Mouse (Mus musculus): ENCODE results near the gene Ttl.

Gene Ttl

DNA sequence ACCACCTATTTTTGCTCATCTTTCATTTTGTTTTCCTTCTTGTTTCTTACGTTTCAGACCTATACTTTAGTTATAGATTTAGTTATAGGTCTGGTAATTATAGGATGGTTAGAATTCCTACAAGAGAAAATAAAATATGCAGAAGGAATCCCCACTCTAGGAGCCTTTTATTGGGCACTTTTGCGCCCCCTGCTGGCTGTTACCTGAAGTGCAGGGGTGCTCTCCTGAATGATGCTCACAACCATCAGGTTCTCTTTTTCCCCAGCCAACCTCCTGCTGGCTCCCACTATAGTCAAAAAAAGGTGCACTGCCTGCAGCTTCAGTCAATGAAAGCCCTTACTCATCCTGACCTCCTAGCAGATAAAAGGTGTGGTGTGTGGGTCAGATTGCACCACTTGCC, 19.2 kb downstream of the Ttl start:
- peak; percentile 70 for DNase-seq (ENCODE audit: low read depth, low spot score)

DNA sequence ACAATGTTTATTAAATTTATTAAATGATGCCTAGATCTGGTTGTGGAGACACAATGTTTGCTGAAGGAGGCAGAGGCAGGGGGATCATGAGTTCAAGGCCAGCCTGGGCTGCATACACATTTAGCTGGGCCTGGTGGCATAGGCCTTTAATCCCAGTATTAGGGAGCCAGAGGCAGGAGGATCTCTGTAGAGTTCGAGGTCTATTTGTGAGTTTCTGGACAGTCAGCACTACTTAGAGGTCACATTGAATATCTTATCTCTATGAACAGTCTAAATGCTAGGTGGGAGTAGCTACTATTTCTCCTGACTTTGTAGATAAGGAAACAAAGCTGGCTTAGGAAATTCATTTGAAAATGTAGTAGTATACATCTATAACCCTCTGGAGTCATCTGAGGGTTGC, 21.8 kb downstream of the Ttl start:
- DNase-seq (ENCODE audit: low read depth, low spot score): no peak

DNA sequence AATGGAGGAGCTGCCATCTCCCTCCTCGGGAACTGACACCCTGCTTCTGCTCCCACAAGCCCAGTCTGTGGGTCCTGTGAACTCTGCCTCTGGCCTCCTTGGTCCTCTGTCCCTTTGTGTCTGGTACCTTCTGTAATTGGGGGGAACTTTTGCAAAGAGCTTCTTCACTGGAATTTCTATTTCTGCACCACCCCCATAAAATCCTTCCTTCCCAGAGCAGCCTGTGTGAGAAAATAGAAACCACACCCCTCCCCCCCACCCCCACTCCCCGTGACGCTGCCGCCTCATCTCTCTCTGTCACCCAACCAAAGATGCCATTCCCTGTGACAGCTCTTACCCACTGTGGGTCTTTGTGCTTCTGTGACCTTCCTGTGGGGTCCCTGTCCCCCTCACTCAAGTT, 24.6 kb downstream of the Ttl start:
- DNase-seq (ENCODE audit: low read depth, low spot score): no peak

DNA sequence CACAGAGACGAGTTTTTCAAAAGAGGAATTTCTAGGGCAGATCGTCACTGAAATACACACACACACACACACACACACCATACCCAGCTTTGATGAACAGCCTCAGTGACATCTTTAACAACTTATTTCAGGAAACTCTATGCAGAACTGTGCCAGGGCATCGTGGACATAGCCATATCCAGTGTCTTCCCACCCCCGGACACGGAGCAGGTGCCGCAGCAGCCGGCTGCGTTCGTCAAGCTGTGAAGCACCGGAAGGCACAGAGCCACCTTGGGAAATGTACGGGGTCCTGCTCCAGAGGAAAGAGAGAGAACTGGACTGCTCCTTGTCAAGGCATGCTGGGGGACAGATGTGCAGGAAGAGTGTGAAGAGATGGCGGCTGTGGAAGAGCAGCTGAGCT, 27.1 kb downstream of the Ttl start:
- DNase-seq (ENCODE audit: low read depth, low spot score): no peak

DNA sequence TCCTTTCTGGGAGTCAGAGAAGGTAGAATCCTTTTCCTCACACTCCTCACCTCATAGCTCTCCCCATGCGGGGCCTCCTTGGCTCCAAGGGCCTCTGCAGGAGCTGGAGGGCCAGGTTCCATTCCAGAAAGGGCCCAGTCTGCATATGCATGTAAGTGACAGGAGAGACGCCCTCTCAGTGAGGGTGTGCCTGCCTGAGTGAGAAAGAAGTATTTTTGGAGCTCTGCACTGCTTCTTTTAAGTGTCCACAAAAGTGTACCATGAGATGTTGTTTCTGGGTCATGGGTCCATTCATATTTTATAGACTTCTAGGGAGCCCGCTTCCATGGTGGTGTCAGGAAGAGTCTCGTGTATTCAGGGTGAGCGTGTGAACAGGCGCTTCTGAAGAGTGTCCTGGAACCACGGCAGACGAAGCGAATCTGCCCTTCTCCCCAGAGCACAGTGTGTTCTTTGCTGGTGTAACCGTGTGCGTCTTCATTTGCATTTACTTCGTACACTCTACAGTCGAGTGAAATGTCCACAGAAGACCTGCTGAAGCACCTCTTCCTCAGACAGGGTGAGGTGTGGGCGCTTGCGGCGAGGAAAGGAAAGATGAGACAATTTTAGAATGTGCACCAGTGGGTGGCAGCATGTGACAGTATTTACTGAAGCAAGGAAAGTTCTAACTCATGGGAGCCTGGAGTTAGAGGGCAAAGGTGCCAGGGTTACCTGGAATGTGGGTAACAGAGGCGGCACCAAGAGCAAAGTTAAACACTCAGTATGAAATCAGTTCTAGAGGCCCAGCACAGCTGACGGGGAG, 28.4 kb downstream of the Ttl start:
- DNase-seq (ENCODE audit: low read depth, low spot score): no peak

DNA sequence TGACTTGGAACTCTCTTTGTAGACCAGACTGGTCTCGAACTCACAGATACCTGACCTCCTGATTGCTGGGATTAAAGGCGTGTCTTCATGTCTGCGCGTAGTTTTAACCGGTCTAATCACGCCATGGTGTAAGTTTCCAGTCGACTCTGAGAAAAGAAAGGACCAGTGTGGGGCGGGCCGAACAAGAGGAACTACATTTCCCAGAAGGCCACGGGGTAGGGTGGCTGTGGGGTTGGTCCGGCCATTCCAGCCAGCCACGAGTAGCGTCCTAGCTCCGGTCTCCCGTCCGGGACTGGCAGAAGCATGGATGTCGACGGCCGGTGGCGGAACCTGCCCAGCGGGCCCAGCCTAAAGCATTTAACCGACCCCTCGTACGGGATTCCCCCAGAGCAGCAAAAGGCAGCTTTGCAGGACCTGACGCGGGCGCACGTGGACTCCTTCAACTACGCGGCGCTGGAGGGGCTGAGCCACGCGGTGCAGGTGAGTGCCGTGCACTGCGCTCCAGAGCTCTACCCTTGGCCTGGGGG, 35.1 kb downstream of the Ttl start, which contains the start of gene Polr1b:
Polr1b (plus strand) TSS at position 212 of the 527 bp plus-strand sequence.
- peak; percentile 90 for DNase-seq (ENCODE audit: low read depth, low spot score)

DNA sequence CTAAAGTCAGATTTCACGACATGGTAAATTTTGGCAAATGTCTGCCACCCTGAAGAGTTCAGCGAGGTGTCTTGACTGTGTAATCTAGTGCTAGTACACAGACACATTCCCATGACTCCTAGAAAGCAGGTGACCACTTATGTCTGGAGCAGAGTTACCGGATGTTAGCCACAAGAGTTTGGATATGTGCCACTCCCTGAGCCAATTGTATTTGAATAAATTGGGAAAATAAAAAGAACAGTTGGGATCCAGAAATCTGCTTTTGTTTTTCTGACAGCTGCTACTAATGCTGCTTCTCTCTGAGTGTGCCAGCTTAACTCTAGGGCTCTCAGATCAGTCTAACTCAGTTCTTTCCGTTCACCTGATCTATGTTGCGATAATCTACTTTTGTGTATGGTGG, 47.2 kb downstream of the Ttl start:
- DNase-seq (ENCODE audit: low read depth, low spot score): no peak

DNA sequence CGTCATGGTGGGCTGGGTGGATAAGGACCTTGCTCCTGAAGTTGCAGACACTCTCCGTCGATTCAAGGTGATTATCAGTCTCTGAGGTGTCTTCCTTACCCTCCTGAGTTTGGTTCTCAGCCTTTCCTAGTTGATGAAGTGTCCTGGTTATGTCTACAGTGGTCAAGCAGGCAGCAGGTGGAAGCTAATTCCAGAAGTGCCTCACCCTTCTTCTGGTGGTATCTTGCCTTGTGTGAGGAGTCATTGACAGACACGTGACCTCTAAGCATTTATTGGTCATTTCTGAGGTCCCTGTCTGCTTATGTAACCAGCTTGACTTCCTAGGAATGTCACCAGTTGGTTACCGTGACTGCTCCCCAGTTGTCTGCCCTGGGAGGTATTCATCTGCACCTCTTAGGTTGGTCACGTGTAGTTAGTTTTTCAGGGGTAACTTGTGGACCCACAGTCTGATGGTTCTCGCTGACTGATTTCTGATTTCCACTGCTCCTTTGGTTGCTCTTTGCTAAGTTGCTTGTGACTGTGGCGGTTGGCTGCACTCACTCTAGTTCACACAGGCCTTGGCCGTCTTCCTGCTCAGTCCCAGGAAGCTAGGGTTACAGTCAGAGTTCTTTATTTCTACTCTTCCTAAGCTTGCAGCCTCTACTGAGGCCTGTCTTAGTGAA, 50.1 kb downstream of the Ttl start:
- no peak for DNase-seq (ENCODE audit: low read depth, low spot score)

DNA sequence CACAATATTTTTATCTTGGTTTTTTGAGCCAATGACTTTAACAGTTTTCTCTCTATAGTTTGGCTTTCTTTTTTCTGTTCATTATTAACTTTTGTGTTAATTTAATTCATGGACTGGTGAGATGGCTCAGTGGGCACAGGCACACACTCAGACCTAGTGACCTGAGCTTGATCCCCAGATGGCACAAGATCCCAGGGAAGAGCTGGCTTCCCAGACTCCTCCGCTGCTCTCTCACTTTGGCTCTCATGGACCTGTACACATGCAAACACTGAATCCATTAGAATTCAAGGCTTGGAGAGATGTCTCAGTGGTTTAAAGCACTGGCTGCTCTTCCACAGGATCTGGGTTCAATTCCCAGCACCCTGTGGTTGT, 50.6 kb downstream of the Ttl start:
- DNase-seq (ENCODE audit: low read depth, low spot score): no peak

DNA sequence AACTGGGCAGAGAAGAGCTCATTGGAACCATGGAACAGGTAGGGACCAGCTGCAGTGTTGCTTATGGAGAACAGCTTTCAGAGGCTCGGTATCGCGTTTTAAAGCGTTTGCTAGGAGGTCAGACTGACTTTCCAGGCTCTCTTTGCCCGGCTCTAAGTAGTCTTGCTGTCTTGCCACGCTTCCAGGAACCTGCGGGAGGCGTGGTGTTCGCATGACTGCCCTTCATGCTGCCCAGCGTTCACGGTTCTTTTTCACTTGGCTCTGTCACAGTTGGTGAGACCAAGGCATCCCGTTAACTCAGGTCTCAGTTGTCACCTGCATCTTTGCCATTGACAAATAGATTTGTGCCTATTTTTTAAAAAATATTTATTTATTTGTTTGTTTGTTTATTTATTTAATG, 52.3 kb downstream of the Ttl start:
- no peak for DNase-seq (ENCODE audit: low read depth, low spot score)

DNA sequence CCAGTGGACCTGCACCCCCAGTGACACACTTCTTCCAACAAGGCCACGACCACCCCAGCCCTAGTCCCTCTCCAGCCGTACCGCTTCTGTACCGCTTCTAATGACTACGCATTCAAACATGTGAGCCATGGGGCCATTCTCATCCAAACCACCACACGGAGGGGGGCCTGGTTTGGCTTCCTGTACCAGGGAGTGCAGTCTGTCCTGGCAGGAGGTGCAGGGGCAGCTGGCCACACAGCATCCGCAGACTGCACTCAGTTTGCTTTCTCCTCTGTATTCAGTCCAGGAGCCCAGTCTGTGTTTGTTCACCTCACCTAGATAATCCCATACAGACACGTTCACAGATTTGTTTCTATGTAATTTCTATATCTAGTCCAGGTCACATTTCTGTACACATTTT, 56.2 kb downstream of the Ttl start:
- DNase-seq (ENCODE audit: low read depth, low spot score): no peak

DNA sequence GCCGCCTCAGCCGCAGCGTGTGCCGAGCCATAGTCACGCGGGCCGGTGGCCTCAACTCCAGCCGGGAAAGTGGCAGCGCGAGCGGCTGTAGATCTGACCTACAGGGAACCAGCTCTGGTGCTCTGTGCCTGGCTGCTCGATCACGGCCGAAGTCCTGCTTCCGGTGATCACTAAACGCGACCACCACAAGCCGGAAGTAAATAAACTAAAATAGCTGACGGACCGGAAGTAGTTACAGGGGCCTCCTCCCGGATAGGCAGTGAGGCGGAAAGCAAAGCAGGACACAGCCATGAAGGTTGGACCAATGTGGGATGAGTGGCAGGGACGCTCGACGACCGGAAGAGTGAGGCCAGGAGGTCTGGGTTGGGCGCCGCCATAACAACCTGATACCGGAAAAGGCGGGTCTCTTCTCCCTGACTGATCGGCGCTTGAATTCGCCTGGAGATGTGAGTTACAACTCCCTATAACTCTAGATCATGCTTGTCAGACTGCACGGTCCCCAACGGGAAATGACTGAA, 63.7 kb downstream of the Ttl start, which contains the start of gene Chchd5:
Chchd5 (plus strand) TSS at position 289 of the 518 bp plus-strand sequence.
- DNase-seq (ENCODE audit: low read depth, low spot score): peak; percentile 88

DNA sequence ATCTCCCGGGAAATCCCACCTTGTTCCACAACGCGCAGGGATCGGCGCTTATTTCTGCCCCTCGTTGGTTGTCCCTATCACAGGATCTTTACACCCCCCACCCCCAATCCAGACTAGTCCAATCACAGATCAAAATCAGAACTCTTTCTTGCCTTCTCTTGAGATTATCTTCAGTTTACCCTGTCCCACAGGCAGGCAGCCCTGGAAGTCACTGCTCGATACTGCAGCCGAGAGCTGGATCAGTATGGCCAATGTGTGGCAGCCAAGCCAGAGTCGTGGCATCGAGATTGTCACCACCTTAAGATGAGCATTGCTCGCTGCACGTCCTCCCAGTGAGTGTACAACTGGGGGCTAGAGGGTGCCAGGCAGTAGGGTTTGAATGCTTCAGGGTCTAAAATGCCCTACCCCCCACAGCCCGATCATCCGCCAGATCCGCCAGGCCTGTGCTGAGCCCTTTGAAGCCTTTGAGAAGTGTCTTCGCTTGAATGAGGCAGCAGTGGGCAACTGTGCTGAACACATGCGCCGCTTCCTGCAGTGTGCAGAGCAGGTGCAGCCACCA, 64.3 kb downstream of the Ttl start:
- DNase-seq (ENCODE audit: low read depth, low spot score): peak; percentile 56

DNA sequence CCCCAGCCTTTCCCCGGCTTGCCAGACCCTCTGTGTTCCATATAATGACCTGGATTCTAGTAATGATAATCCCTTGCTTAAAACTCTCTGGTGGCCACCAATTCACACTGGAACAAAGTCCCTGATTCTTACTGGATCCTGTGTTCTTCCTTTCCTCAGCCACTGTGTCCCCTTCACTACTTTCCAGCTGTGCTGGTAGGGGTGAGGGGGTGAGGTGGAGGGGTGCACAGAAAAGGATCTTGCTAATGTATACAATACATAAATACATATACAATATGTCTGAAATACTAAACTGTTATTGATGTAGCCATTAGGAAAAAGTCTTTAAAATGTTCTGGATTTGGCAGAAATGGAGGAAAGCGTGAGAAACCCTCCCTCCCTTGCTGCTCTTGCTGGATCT, 65.0 kb downstream of the Ttl start:
- no peak for DNase-seq (ENCODE audit: low read depth, low spot score)

DNA sequence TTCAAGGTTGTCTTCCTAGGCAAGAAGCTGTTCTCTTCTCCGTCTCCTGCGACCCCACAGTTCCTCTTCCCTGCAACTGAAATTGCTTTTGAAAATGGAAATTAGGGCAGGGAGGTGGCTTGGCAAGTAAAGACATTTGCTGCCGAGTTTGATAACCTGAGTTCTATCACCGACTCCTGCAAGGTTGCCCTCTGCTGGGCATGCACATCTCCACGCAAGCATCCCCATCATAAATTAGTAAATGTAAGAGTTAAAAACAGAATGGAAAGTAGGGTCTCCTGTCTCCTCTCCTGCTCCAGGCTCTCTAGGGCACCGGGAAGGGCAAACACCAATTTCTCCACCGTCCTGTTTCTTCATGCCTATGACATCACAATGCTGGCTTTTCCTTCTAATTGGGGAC, 66.5 kb downstream of the Ttl start:
- DNase-seq (ENCODE audit: low read depth, low spot score): peak; percentile 23

DNA sequence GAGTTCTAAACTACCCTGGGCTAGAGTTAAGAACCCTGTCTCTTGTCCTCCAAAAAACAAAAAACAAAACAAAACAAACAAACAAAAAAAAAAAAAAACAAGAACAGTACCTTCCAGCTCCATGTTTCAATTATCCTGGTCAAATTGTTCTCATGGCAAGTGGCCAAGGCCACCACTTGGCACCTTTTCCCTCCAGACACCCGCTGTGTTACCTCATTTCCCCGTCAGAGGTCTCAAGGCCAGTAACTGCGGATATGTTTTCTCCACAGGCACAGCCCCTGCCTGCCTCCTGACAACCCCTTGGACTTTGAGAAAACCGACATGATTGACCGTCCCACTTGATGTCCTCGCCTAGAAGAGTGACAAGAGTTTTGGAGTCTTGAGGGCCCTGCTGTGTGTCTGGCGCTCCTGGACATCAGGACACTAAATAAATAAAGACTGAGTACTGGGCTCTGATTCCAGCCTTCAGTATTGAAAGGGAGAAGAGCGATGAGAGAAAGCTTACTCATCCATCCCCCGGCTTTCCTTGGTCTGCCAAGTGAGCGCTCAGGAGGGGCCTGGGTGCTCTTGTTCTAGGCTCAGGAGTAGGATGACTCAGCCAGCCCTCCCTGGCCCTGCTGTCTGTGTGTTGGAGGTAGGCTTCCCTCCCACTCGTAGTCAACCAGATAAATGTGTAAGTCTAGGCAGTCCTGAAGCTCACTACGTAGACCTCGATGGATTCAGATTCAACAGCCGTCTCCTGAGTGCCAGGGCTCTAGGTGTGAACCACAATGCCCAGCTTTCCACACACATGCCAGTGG, 67.5 kb downstream of the Ttl start:
- no peak for DNase-seq (ENCODE audit: low read depth, low spot score)

DNA sequence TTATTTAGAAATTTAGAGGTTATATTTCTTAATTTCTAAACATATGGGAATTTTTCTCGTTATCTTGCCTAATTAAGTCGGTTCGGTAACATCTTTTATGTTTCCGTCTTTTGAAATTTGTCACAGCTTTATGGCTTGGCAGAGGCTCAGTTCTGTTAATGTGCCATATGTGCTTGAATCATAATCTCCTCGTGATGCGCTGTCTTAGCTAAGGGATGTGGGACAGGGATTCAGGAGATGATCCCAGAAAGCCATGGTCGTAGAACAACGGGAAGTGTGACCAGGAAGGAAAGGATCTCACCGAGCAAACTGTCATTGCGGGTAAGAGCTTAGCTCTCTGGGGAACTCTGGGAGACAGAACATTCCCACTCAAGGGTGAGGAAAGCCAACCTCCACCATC, 74.2 kb downstream of the Ttl start:
- DNase-seq (ENCODE audit: low read depth, low spot score): no peak
